Mouse (Mus musculus): Measurements from ENCODE around the gene Gm6096. TPM values are rescaled to one million over a fixed set of nuclear protein-coding genes. Genes with fewer than 3 reads are reported as not detected.

The Gm6096 gene
- polyA plus RNA-seq, 1 experiment from 2014 or later = 0.32 TPM

- H3K9me3 ChIP-seq (replicated peaks; ENCODE audit: low read length) = no peaks in the 10 kb centered on the region
- no peaks in the 10 kb centered on the region for H3K4me1 ChIP-seq (replicated peaks; ENCODE audit: insufficient read depth, low read length)
- WGBS = 86% methylated on average over 10 of the region's 10 CpGs
- peaks cover 77% of the 10 kb centered on the region for H3K36me3 ChIP-seq (ENCODE audit: insufficient read depth, low read length)
- DNase-seq (ENCODE audit: low spot score) = no peak
- H3K27me3 ChIP-seq (ENCODE audit: insufficient read depth, low read length) = no peaks in the 10 kb centered on the region
- H3K9ac ChIP-seq (ENCODE audit: low read depth, low read length) = no peak overlapping the region
- no peak overlapping the region for H3K27ac ChIP-seq
- no peak overlapping the region for H3K4me2 ChIP-seq (ENCODE audit: low read length)
- ATAC-seq (replicated peaks; ENCODE audit: low FRiP score, low read depth) = no peak
- no peak overlapping the region for H3K4me3 ChIP-seq (replicated peaks; ENCODE audit: low read depth, low read length)
- no peak for TF ChIP-seq CTCF (IDR thresholded peaks at IDR 0.05; ENCODE audit: low read depth)
Observed at GRCm38 (mm10) chr7:34216474-34216873, 34.4 kb upstream of the Gm6096 start.

- ATAC-seq (replicated peaks; ENCODE audit: low FRiP score, low read depth) = no peak
- no peak for TF ChIP-seq CTCF (IDR thresholded peaks at IDR 0.05; ENCODE audit: low read depth)
- H3K4me1 ChIP-seq (replicated peaks; ENCODE audit: insufficient read depth, low read length) = no peaks in the 10 kb centered on the region
- H3K27ac ChIP-seq = no peak overlapping the region
- H3K4me2 ChIP-seq (ENCODE audit: low read length) = no peak overlapping the region
- no peak overlapping the region for H3K4me3 ChIP-seq (replicated peaks; ENCODE audit: low read depth, low read length)
- DNase-seq (ENCODE audit: low spot score) = no peak
- H3K9ac ChIP-seq (ENCODE audit: low read depth, low read length) = no peak overlapping the region
- no peaks in the 10 kb centered on the region for H3K27me3 ChIP-seq (ENCODE audit: insufficient read depth, low read length)
- no peaks in the 10 kb centered on the region for H3K9me3 ChIP-seq (replicated peaks; ENCODE audit: low read length)
- H3K36me3 ChIP-seq (ENCODE audit: insufficient read depth, low read length) = peaks cover 84% of the 10 kb centered on the region
- 75% methylated on average over 1 of the region's 1 CpGs for WGBS
Observed at GRCm38 (mm10) chr7:34218496-34218895, 32.3 kb upstream of the Gm6096 start.

- DNase-seq (ENCODE audit: low spot score) (no peak), ATAC-seq (replicated peaks; ENCODE audit: low FRiP score, low read depth) (no peak)
- Histone ChIP-seq H3K9ac (ENCODE audit: low read depth, low read length) (no peak overlapping the region), H3K27me3 (ENCODE audit: insufficient read depth, low read length) (no peaks in the 10 kb centered on the region), H3K27ac (no peak overlapping the region), H3K4me3 (replicated peaks; ENCODE audit: low read depth, low read length) (no peak overlapping the region), H3K4me1 (replicated peaks; ENCODE audit: insufficient read depth, low read length) (no peaks in the 10 kb centered on the region), H3K4me2 (ENCODE audit: low read length) (no peak overlapping the region), H3K36me3 (ENCODE audit: insufficient read depth, low read length) (peaks cover 78% of the 10 kb centered on the region), H3K9me3 (replicated peaks; ENCODE audit: low read length) (no peaks in the 10 kb centered on the region)
- TF ChIP-seq CTCF (IDR thresholded peaks at IDR 0.05; ENCODE audit: low read depth) = no peak
- 92% methylated on average over 9 of the region's 9 CpGs for WGBS
Observed at GRCm38 (mm10) chr7:34221594-34222250, 29.1 kb upstream of the Gm6096 start.

- Histone ChIP-seq H3K4me1 (replicated peaks; ENCODE audit: insufficient read depth, low read length) (no peaks in the 10 kb centered on the region), H3K36me3 (ENCODE audit: insufficient read depth, low read length) (peaks cover 76% of the 10 kb centered on the region), H3K9me3 (replicated peaks; ENCODE audit: low read length) (no peaks in the 10 kb centered on the region), H3K27me3 (ENCODE audit: insufficient read depth, low read length) (no peaks in the 10 kb centered on the region), H3K9ac (ENCODE audit: low read depth, low read length) (no peak overlapping the region), H3K4me3 (replicated peaks; ENCODE audit: low read depth, low read length) (no peak overlapping the region), H3K27ac (no peak overlapping the region), H3K4me2 (ENCODE audit: low read length) (no peak overlapping the region)
- no peak for ATAC-seq (replicated peaks; ENCODE audit: low FRiP score, low read depth)
- TF ChIP-seq CTCF (IDR thresholded peaks at IDR 0.05; ENCODE audit: low read depth) = 0 out of 2 replicates have a peak, but pooled peaks have one; percentile 12
- no peak for DNase-seq (ENCODE audit: low spot score)
- 95% methylated on average over 10 of the region's 10 CpGs for WGBS
Observed at GRCm38 (mm10) chr7:34222340-34222739, 28.5 kb upstream of the Gm6096 start.

- Histone ChIP-seq H3K4me3 (replicated peaks; ENCODE audit: low read depth, low read length) (no peak overlapping the region), H3K27me3 (ENCODE audit: insufficient read depth, low read length) (no peaks in the 10 kb centered on the region), H3K27ac (no peak overlapping the region), H3K9ac (ENCODE audit: low read depth, low read length) (no peak overlapping the region), H3K36me3 (ENCODE audit: insufficient read depth, low read length) (peaks cover 61% of the 10 kb centered on the region), H3K4me1 (replicated peaks; ENCODE audit: insufficient read depth, low read length) (peaks cover 11% of the 10 kb centered on the region; the same call in 1 of the 2 replicates), H3K9me3 (replicated peaks; ENCODE audit: low read length) (no peaks in the 10 kb centered on the region), H3K4me2 (ENCODE audit: low read length) (no peak overlapping the region)
- ATAC-seq (replicated peaks; ENCODE audit: low FRiP score, low read depth) = no peak
- no peak for DNase-seq (ENCODE audit: low spot score)
- 86% methylated on average over 6 of the region's 6 CpGs for WGBS
- TF ChIP-seq CTCF (IDR thresholded peaks at IDR 0.05; ENCODE audit: low read depth) = no peak
Observed at GRCm38 (mm10) chr7:34224308-34224707, 26.5 kb upstream of the Gm6096 start.

GRCm38 (mm10) chr7:34226086-34226485, 24.8 kb upstream of the Gm6096 start:
- Histone ChIP-seq H3K4me1 (replicated peaks; ENCODE audit: insufficient read depth, low read length) (peaks cover 14% of the 10 kb centered on the region; the same call in 1 of the 2 replicates), H3K27ac (no peak overlapping the region), H3K36me3 (ENCODE audit: insufficient read depth, low read length) (peaks cover 49% of the 10 kb centered on the region), H3K9me3 (replicated peaks; ENCODE audit: low read length) (no peaks in the 10 kb centered on the region), H3K4me2 (ENCODE audit: low read length) (0 out of 2 replicates have a peak overlapping the region, but pooled peaks have one; percentile 10), H3K4me3 (replicated peaks; ENCODE audit: low read depth, low read length) (no peak overlapping the region), H3K27me3 (ENCODE audit: insufficient read depth, low read length) (no peaks in the 10 kb centered on the region), H3K9ac (ENCODE audit: low read depth, low read length) (no peak overlapping the region)
- ATAC-seq (replicated peaks; ENCODE audit: low FRiP score, low read depth) (no peak), DNase-seq (ENCODE audit: low spot score) (no peak)
- TF ChIP-seq CTCF (IDR thresholded peaks at IDR 0.05; ENCODE audit: low read depth) = no peak
- WGBS = 62% methylated on average over 8 of the region's 8 CpGs

Measured in kidney, postnatal 0 days (tissue).